Mouse (Mus musculus): Measurements from ENCODE around the gene Esrra. TPM values are rescaled to one million over a fixed set of nuclear protein-coding genes. Genes with fewer than 3 reads are reported as not detected.
A peak's percentile ranks its signal among the peaks of the same experiment; 100 is the strongest.

Esrra gene
- polyA plus RNA-seq, 1 experiment from 2014 or later = 3.8 TPM

GRCm38 (mm10) chr19:6932018-6932417 is 10.4 kb upstream of the Esrra start:
- peaks cover 11% of the 10 kb centered on the region for H3K4me1 ChIP-seq (replicated peaks)
- H3K27me3 ChIP-seq = peaks cover 94% of the 10 kb centered on the region
- no peak overlapping the region for H3K4me3 ChIP-seq (replicated peaks)
- 39% methylated on average over 1 of the region's 1 CpGs for WGBS (ENCODE audit: insufficient replicate concordance)
- H3K36me3 ChIP-seq (replicated peaks) = no peaks in the 10 kb centered on the region
- H3K4me2 ChIP-seq = no peak overlapping the region
- no peaks in the 10 kb centered on the region for H3K9me3 ChIP-seq (replicated peaks)
- H3K9ac ChIP-seq = no peak overlapping the region
- H3K27ac ChIP-seq (replicated peaks) = no peak overlapping the region
- no peak for ATAC-seq (ENCODE audit: insufficient read depth)

DNA sequence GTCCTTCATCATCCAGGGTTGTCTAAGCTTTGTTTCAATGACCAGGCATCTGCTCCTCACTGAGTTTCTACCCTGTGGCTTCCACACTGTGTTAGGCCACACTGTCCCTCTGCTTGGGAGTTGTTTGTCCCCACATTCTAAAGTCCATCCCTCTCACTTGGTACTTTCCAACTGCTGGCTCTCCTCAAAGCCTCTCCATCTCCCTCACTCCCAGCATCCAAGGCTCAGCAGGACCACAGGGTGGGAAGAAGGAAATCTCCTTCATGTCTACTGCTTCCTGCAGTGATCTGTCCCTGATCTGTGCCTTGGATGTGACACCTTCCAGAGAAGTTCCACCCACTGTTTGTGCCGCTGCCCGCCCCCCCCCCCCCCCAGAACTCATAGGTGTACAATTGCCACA is 9.4 kb upstream of the Esrra start:
- Histone ChIP-seq H3K36me3 (replicated peaks) (no peaks in the 10 kb centered on the region), H3K9ac (no peak overlapping the region)

DNA sequence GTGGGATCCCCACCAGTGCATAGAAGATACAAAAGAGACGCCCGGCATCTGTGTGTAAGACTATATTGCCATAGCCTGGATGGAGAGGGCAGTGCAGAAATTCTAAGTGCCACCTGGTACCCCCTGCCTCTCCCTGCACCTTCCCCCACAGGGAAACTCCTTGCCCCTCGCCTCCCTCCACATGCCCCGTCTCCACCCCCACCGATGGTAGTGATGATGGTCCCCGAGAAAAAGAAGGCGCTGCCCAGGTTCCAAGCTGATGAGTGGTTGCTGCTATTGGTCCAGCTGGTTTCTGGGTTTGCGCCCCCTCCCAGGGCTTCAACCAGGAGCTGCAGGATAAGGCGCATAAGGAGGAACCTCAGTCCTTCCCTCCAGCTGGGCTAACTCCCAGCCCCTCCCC is 6.5 kb upstream of the Esrra start:
- Histone ChIP-seq H3K27ac (replicated peaks) (no peak overlapping the region), H3K27me3 (peaks cover 100% of the 10 kb centered on the region), H3K4me1 (replicated peaks) (peaks cover 28% of the 10 kb centered on the region), H3K4me3 (replicated peaks) (no peak overlapping the region), H3K4me2 (no peak overlapping the region), H3K9ac (no peak overlapping the region), H3K9me3 (replicated peaks) (no peaks in the 10 kb centered on the region), H3K36me3 (replicated peaks) (no peaks in the 10 kb centered on the region)
- ATAC-seq (ENCODE audit: insufficient read depth) = no peak
- 16% methylated on average over 9 of the region's 9 CpGs for WGBS (ENCODE audit: insufficient replicate concordance)

More for the DNA sequence above, 9.4 kb upstream of the Esrra start:
- 17% methylated on average over 2 of the region's 2 CpGs for WGBS (ENCODE audit: insufficient replicate concordance)
- Histone ChIP-seq H3K9me3 (replicated peaks) (no peaks in the 10 kb centered on the region), H3K4me2 (no peak overlapping the region), H3K27ac (replicated peaks) (no peak overlapping the region), H3K4me3 (replicated peaks) (no peak overlapping the region), H3K27me3 (peaks cover 100% of the 10 kb centered on the region), H3K4me1 (replicated peaks) (peaks cover 18% of the 10 kb centered on the region)
- ATAC-seq (ENCODE audit: insufficient read depth) = no peak

DNA sequence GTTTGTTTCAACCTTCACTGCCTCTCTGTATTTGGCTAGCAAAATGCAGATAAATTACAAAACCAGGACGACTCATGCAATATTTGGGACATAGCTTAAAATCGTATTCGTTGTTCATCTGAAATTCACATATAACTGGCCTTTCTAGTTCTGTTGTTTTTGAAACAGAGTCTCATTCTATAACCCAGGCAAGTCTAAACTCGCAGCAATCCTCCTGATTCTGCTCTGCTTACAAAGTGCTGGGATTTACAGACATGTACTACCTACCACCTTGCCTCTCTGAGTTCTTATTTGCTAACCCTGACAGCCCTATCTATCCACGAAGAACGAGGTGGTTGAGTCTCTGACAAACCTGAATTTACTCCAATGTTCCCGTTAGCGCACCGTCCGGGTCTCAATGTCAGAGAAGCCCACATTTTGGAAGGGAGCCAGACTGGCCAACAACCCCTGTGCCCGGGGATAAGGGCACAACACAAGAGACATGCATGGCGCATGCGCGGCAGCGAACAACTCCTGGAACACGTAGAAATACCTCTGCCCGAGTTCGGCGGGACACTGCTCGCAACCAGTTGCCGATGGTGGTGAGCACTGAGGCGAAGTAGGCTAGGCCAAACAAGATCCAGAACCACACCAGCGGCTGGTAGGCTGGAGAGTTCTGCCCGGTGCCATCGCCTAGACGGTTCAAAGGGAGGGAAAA is 5.1 kb upstream of the Esrra start:
- peaks cover 41% of the 10 kb centered on the region for H3K4me1 ChIP-seq (replicated peaks)
- H3K9ac ChIP-seq = no peak overlapping the region
- H3K36me3 ChIP-seq (replicated peaks) = no peaks in the 10 kb centered on the region
- no peak for ATAC-seq (ENCODE audit: insufficient read depth)
- peaks cover 92% of the 10 kb centered on the region for H3K27me3 ChIP-seq
- H3K9me3 ChIP-seq (replicated peaks) = no peaks in the 10 kb centered on the region
- H3K4me3 ChIP-seq (replicated peaks) = no peak overlapping the region; the same call in 1 of the 2 replicates
- peak overlapping the region; percentile 33 for H3K4me2 ChIP-seq
- no peak overlapping the region for H3K27ac ChIP-seq (replicated peaks)
- 12% methylated on average over 26 of the region's 26 CpGs for WGBS (ENCODE audit: insufficient replicate concordance)

- ATAC-seq (ENCODE audit: insufficient read depth) = no peak
These were observed 4.2 kb upstream of the Esrra start for GRCm38 (mm10) chr19:6925611-6926329.

DNA sequence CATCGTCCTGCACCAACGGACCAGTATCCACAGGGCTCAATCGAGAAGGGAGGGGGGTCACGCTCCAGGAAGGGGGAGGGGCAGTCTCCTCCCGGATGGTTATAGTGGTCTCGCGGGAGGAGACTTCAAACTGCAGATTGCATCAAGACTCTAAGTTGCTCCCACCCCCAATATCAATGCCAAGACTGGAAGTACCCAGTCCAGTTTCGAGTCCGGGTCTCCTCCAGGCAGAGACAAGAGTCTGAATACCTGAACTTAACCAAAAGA is 3.6 kb upstream of the Esrra start, which contains the start of gene Catsperz:
Gene Catsperz (minus strand): TSS at position 74 of the 267 bp plus-strand sequence.
- WGBS (ENCODE audit: insufficient replicate concordance) = 3% methylated on average over 9 of the region's 9 CpGs
- H3K27me3 ChIP-seq = peaks cover 78% of the 10 kb centered on the region
- ATAC-seq (ENCODE audit: insufficient read depth) = no peak
- H3K4me2 ChIP-seq = peak within 1 kb of the TSS; percentile 46
- no peak within 1 kb of the TSS for H3K9ac ChIP-seq
- no peaks in the 10 kb centered on the region for H3K9me3 ChIP-seq (replicated peaks)
- H3K4me3 ChIP-seq (replicated peaks) = peak within 1 kb of the TSS; percentile 10; the same call in 1 of the 2 replicates
- no peak within 1 kb of the TSS for H3K27ac ChIP-seq (replicated peaks)
- peaks cover 54% of the 10 kb centered on the region for H3K4me1 ChIP-seq (replicated peaks)
- H3K36me3 ChIP-seq (replicated peaks) = no peaks in the 10 kb centered on the region

More at GRCm38 (mm10) chr19:6925611-6926329, 4.2 kb upstream of the Esrra start:
- Histone ChIP-seq H3K27me3 (peaks cover 83% of the 10 kb centered on the region), H3K27ac (replicated peaks) (no peak overlapping the region), H3K4me3 (replicated peaks) (no peak overlapping the region), H3K9me3 (replicated peaks) (no peaks in the 10 kb centered on the region), H3K4me2 (peak overlapping the region; percentile 46), H3K9ac (no peak overlapping the region), H3K4me1 (replicated peaks) (peaks cover 49% of the 10 kb centered on the region), H3K36me3 (replicated peaks) (no peaks in the 10 kb centered on the region)
- WGBS (ENCODE audit: insufficient replicate concordance) = 16% methylated on average over 40 of the region's 40 CpGs

DNA sequence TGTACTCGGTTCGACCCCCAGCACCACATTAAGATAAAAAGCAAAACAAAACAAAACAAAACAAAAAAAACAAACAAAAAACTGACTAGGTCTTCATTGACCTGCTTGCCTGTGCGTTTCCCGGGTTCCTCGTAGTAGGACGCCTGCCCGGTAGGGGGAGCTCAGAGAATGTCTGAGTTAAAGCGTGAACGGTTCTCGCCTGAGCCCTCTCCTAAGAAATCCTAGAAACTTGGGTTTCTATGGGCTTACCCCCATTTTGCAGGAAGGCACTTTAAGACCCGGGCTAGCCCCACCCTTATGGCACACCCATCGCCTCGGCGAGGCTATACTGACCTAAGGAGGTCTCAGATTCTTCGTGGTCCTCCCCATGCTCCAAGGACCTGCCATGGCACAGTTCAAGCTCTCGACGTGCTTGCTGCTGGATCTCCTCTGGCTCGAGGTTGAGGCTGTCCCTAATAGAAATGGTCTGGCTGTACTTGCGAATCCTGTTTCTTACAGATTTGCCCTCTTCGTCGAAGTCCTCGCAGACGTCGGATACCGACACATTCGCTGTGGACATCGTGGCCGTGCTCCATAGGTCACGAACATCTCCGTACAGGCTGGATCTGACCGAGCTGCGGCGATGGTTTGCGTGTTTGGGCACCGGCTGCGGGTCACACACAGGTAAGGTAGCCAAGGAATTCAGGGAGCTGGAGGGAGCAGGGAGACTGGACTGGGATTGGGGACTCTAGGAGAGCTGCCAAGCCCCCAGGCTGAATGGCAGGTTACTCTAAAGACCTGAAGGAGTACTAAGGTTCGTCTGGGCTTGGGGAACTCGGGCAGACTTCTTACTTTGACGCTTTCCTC is 3.1 kb upstream of the Esrra start:
- Histone ChIP-seq H3K4me2 (peak overlapping the region; percentile 46), H3K27ac (replicated peaks) (no peak overlapping the region), H3K27me3 (peaks cover 72% of the 10 kb centered on the region), H3K4me3 (replicated peaks) (peak overlapping the region; percentile 10; the same call in 1 of the 2 replicates), H3K9me3 (replicated peaks) (no peaks in the 10 kb centered on the region), H3K4me1 (replicated peaks) (peaks cover 59% of the 10 kb centered on the region), H3K36me3 (replicated peaks) (no peaks in the 10 kb centered on the region), H3K9ac (no peak overlapping the region)
- 4% methylated on average over 39 of the region's 39 CpGs for WGBS (ENCODE audit: insufficient replicate concordance)
- ATAC-seq (ENCODE audit: insufficient read depth) = no peak

DNA sequence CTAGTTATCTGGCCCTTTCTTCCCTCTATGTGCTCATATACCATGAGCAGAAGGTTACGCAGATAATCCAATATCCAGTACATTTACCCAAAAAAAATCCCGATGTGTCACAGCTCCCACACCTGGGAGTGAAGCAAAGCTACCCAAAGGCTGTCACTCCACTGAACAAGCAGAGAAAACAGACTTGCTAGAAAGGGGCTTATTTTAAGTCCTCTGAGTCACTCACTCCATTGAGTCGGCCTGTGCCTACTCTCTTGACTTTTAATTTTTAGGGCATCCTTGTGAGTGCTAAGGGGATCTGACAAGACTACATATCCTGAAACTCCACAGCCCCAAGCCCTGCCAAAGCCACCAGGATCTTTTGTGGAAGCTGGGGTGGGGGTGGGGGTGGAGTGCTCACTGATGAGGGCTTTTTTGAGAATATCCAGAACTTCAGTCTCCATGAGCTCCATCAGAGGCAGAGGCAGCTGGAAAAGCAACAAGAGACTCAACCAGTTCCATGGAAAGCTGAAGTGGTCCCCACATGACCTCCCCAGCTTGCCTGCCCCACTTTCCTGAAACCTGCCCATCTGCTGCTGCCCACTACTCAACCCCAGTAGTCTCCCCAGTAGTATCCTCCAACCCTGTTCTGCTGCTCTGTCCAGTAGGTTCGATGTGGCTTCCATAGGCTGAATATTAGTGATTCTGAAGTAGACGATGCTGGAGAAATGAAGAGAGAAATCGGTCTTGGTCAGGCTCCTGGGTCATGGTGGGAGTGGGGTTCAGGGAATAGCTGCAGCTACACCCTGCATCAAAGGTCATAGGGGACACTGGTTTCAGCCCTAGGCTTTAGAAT is 1.5 kb upstream of the Esrra start:
- Histone ChIP-seq H3K27ac (replicated peaks) (no peak overlapping the region), H3K4me2 (peak overlapping the region; percentile 100), H3K9me3 (replicated peaks) (no peaks in the 10 kb centered on the region), H3K4me1 (replicated peaks) (peaks cover 63% of the 10 kb centered on the region), H3K36me3 (replicated peaks) (no peaks in the 10 kb centered on the region), H3K27me3 (peaks cover 56% of the 10 kb centered on the region), H3K4me3 (replicated peaks) (peak overlapping the region; percentile 84), H3K9ac (peak overlapping the region; percentile 58)
- ATAC-seq (ENCODE audit: insufficient read depth) = no peak
- WGBS (ENCODE audit: insufficient replicate concordance) = 54% methylated on average over 6 of the region's 6 CpGs

DNA sequence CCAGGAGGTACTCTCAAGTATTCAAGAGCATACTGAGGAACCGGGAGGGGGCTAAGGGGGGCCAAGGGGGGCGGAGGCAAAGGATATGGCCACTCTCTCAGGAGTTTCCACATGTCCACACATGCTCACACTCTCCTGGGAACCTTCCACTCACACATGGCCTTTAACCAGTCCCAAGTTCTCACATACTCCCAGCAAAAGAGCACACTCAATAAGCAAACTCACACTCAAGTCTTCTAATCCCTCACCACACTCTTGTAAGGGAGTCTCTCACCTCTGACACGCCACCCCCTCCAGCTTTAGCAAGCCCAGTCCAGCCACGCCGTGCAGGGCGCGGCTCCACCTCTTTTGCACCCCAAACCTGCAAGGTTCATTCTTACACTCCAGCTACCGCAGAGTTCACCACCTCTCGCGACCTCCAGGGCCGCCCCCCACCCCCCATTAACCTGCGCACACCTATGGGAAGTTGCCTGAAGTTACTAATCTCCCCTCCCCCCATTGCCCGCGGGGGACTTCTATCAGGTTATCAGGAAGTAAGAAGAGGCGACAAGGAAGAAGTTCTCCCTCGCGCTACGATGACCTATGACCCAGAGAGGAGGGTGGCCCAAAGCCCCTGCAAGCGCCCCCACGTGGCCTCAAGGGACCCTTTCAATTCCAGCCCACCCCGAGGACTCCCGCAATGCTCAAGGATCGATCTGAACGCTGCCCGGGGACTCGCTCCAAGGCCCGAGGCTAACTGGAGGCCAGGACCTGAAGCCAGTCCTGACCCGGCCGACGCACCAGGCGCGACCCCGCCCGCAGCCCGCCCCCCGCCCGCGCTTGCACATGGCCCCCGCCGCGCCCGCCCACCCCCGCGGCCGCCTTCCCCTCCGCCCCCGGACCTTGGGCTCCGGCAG is 624 bp downstream of the Esrra start:
- ATAC-seq (ENCODE audit: insufficient read depth) = peak; percentile 10; the same call in 1 of the 2 replicates
- WGBS (ENCODE audit: insufficient replicate concordance) = under 1% methylated on average over 46 of the region's 48 CpGs
- peaks cover 35% of the 10 kb centered on the region for H3K27me3 ChIP-seq
- H3K9ac ChIP-seq = peak overlapping the region; percentile 86
- peak overlapping the region; percentile 88 for H3K27ac ChIP-seq (replicated peaks)
- peak overlapping the region; percentile 84 for H3K4me3 ChIP-seq (replicated peaks)
- H3K9me3 ChIP-seq (replicated peaks) = no peaks in the 10 kb centered on the region
- peaks cover 65% of the 10 kb centered on the region for H3K4me1 ChIP-seq (replicated peaks)
- H3K4me2 ChIP-seq = peak overlapping the region; percentile 100
- H3K36me3 ChIP-seq (replicated peaks) = no peaks in the 10 kb centered on the region
